Mouse (Mus musculus): ENCODE data around the gene Zbtb34. TPM values are rescaled to one million over a fixed set of nuclear protein-coding genes. Genes with fewer than 3 reads are reported as not detected.

Gene Zbtb34
- polyA plus RNA-seq, 1 experiment from 2014 or later: 4.5 TPM

DNA sequence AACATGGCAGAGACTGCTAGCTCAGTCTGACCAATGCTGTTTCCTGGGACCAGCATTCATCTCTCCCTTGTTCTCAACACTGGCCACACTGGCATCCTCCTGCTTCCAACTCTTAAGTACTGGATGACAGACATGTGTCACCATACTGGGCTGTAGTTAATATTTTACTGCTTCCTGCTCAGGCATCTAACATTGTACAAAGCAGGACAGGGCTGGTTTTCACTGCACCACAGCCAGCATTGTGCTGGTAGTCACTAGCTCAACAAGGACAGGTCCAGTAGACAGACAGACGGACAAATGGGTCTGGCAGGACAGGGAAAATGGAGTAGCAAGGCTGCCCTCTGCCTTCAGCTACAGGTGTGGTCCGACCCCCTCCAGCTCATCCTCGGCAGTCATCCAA lies 70.6 kb downstream of the Zbtb34 start:
- H3K27ac ChIP-seq: 0 out of 2 replicates have a peak overlapping the region, but pooled peaks have one; percentile 7

GRCm38 (mm10) chr2:33359184-33359583 lies 71.9 kb downstream of the Zbtb34 start:
- H3K27ac ChIP-seq: no peak overlapping the region
- no peaks in the 10 kb centered on the region for H3K9me3 ChIP-seq
- H3K4me2 ChIP-seq (replicated peaks): no peak overlapping the region
- H3K4me3 ChIP-seq (replicated peaks): no peak overlapping the region
- H3K36me3 ChIP-seq: no peaks in the 10 kb centered on the region
- ATAC-seq: no peak
- no peaks in the 10 kb centered on the region for H3K27me3 ChIP-seq (replicated peaks)
- 86% methylated on average over 8 of the region's 8 CpGs for WGBS
- peaks cover 5% of the 10 kb centered on the region; the same call in 1 of the 2 replicates for H3K4me1 ChIP-seq (replicated peaks)
- no peak overlapping the region for H3K9ac ChIP-seq

More for the DNA sequence above, 70.6 kb downstream of the Zbtb34 start:
- ATAC-seq: peak; percentile 35
- 77% methylated on average over 3 of the region's 3 CpGs for WGBS
- no peaks in the 10 kb centered on the region for H3K9me3 ChIP-seq
- H3K4me1 ChIP-seq (replicated peaks): peaks cover 16% of the 10 kb centered on the region
- H3K4me2 ChIP-seq (replicated peaks): no peak overlapping the region
- no peaks in the 10 kb centered on the region for H3K27me3 ChIP-seq (replicated peaks)
- H3K36me3 ChIP-seq: no peaks in the 10 kb centered on the region
- H3K9ac ChIP-seq: no peak overlapping the region
- no peak overlapping the region for H3K4me3 ChIP-seq (replicated peaks)

DNA sequence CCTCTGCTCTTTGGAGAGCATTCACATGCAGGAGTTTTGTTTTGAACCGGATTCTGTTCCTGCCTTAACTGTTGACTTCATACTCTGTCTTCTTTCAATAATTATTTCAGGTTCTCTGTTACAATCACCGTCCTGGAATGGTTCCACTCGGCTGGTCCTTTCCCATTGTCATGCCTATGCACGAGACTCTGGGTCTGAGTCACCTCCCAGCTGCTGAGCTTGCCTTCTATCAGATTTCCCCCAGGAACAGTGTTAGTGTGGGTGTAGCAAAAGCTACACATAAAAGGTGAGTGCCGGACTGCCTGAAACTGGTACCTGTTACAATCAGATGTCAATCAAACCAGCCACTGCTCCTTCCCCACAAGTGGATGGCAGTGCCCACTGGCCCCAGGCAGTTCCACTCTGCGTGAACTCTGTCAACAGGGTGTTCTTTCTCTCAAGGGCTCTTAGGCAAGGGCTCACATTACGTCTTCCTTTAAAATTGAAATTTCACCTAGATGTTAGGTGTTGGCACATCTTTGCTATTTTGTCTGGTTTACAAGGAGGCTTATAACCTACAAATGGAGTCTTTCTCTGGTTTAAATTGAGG lies 73.8 kb downstream of the Zbtb34 start:
- 83% methylated on average over 7 of the region's 7 CpGs for whole genome bisulfite sequencing
- no peak overlapping the region for H3K9ac ChIP-seq
- H3K27ac ChIP-seq: no peak overlapping the region

More for the DNA sequence above, 73.8 kb downstream of the Zbtb34 start:
- Histone ChIP-seq H3K9me3 (no peaks in the 10 kb centered on the region), H3K27me3 (replicated peaks) (no peaks in the 10 kb centered on the region), H3K4me2 (replicated peaks) (no peak overlapping the region), H3K4me1 (replicated peaks) (peaks cover 5% of the 10 kb centered on the region; the same call in 1 of the 2 replicates), H3K4me3 (replicated peaks) (no peak overlapping the region), H3K36me3 (no peaks in the 10 kb centered on the region)
- ATAC-seq: no peak

Other genes with a start within 250 kb of the Zbtb34 start
- 36.8 and 38.5 TPM in 2 replicates for gene Angptl2, start 215.3 kb downstream of the Zbtb34 start, polyA plus RNA-seq (2015; fragmentation: Nextera tagmentation; extraction: Ambion mirVana)
- gene Ralgps1, start 59.8 kb downstream of the Zbtb34 start, polyA plus RNA-seq (2015; fragmentation: Nextera tagmentation; extraction: Ambion mirVana): 5.5 and 6.7 TPM in 2 replicates
- gene Zbtb43, start 37.2 kb upstream of the Zbtb34 start, polyA plus RNA-seq (2015; fragmentation: Nextera tagmentation; extraction: Ambion mirVana): 13.0 and 15.3 TPM in 2 replicates
- gene Lmx1b, start 209.2 kb upstream of the Zbtb34 start, polyA plus RNA-seq (2015; fragmentation: Nextera tagmentation; extraction: Ambion mirVana): 0.05 TPM in 1 of 2 replicates, not detected in the other

All from intestine, embryonic 15.5 days (tissue).